Mouse (Mus musculus): Measurements from ENCODE around the gene Clspn.
"Not testable (repeated sequence)": the region's sequence is repeated elsewhere in the genome, so short reads cannot be mapped to it uniquely, and the experiment has no call there.

Gene Clspn

GRCm38 (mm10) chr4:126556809-126557711 lies at the start of gene Clspn:
Gene Clspn (plus strand): TSS chr4:126556935.
- peak; percentile 95 for DNase-seq (ENCODE audit: extremely low spot score)

DNA sequence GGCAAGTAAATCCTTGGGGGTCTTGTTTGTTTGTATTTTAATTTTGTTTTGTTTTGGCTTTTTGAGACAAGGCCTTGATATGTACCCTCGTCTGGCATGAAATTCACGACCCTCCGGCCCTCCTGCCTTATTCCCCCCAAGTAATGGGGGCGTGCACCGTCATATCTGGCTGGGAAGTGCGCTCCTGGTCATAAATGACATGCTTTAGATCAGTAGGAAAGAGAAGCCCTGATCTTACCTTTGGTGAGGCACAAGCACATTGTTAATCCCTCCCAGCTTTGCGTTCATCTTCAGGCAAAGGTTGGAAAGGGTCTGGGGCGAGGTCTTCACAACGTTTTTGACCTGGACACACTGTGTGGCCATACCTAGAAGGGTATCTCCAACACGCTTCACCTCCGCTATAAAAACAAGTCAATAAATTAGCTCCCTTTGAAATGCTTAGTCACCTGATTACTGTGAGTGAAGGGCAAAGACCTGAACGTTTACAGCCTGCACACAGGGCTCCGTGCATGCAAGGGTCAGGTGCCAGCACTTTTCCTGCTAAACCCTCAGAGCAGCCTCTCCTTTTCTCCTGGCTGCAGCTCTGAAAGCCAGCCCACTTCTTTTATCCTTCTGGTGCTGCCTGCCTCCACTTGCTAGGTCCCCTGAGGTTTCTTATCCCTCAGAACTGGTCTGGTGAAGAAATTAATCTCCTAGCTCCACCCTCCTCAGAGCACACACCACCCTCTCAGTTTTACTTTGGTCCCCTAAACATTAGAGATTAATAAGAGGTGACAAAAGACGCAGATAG lies 48.4 kb upstream of the Clspn start:
- no peak for DNase-seq (ENCODE audit: extremely low spot score)

DNA sequence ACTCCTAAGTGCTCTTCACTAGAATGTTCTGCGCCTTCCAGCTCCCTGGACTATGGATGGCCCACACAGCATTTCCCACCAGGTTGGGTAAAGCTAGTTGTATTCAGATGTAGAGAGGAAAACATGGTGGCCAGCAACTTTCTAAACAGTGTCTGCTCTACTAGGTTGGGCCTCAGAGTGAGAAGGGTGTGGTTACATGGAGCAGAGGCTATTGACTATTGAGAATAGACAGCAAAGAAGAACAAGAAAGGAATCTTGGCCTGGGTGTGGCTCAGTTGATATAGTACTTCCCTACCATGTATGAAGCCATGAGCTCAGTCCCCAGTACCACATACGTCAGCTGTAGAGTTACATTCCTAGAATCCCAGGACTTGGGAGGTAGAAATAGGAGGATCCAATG lies 47.7 kb upstream of the Clspn start:
- DNase-seq (ENCODE audit: extremely low spot score), result no peak

- DNase-seq (ENCODE audit: extremely low spot score), result no peak
Measured at GRCm38 (mm10) chr4:126511013-126511412, 45.7 kb upstream of the Clspn start.

DNA sequence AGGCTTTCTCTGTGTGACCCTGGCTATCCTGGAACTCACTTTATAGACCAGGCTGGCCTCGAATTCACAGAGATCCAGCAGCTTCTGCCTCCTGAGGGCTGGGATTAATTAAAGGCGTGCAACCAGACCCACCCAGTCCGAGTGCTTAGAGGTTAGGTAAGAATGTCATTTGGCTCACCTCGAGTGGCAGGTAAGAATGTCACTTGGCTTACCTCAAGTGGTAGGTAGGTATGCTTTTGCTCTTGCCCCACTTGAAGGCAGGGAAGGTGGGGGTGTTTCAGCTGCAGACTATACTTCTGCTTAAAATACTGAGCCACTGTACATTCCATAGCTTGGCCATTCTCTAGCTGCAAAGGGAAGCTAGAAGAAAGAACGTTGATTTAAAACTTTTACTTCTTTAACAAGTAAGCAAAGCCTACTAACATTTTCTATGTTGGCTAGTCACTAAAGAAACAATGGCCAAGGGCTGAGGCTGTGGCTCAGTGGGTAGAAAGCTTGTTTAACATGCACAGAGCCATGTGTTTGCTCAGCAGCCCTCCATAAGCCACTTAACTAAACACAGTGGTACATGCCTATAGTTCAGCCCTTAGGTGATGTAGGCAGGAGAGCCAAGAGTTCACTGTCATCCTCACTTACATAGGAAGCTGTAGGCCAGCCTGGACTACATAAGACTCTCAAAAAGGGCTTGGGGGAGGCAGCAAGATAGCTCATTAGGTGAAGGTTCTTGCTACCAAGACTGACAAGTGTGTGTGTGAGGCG lies 44.2 kb upstream of the Clspn start:
- no peak for DNase-seq (ENCODE audit: extremely low spot score)

GRCm38 (mm10) chr4:126526164-126526563 lies 30.6 kb upstream of the Clspn start:
- DNase-seq (ENCODE audit: extremely low spot score), result no peak

GRCm38 (mm10) chr4:126526828-126527227 lies 29.9 kb upstream of the Clspn start:
- no peak for DNase-seq (ENCODE audit: extremely low spot score)

- no peak for DNase-seq (ENCODE audit: extremely low spot score)
Measured at GRCm38 (mm10) chr4:126532292-126532691, 24.4 kb upstream of the Clspn start.

- DNase-seq (ENCODE audit: extremely low spot score), result peak; percentile 71
Measured at GRCm38 (mm10) chr4:126532827-126533728, 23.7 kb upstream of the Clspn start, which contains the start of gene Ago4. Gene Ago4 (minus strand): TSS chr4:126533472.

GRCm38 (mm10) chr4:126533729-126534070 lies 23.0 kb upstream of the Clspn start:
- no peak for DNase-seq (ENCODE audit: extremely low spot score)

DNA sequence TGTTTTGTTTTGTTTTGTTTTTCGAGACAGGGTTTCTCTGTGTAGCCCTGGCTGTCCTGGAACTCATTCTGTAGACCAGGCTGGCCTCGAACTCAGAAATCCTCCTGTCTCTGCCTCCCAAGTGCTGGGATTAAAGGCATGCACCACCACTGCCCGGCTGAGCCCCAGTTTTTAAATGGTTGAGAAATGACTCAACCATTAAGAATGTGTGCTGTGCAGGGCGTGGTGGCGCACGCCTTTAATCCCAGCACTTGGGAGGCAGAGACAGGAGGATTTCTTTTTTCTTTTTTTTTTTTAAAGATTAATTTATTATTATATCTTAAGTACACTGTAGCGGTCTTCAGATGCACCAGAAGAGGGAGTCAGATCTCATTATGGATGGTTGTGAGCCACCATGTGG lies 21.1 kb upstream of the Clspn start:
- DNase-seq (ENCODE audit: extremely low spot score), result not testable (repeated sequence)

GRCm38 (mm10) chr4:126536865-126537264 lies 19.9 kb upstream of the Clspn start:
- no peak for DNase-seq (ENCODE audit: extremely low spot score)

- no peak for DNase-seq (ENCODE audit: extremely low spot score)
Measured at GRCm38 (mm10) chr4:126540487-126541071, 16.2 kb upstream of the Clspn start.

DNA sequence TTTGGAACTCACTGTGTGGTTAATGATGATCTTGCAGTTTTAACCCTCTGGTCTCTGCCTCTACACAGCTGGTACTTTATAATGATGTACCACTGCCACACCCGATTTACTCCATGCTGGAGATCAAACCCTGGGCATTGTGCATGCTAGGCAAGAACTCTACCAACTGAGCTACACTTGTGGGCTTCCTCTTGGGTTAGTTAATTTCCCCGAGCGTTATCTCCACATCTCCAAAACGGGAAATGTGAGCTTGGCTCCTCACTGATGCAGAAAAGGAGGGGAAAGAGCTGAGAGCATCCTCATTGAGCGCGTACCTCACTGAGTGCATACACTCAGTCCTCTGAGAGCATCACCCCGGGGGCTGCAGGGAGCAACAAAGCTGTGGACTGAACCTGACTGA lies 13.9 kb upstream of the Clspn start:
- no peak for DNase-seq (ENCODE audit: extremely low spot score)

- DNase-seq (ENCODE audit: extremely low spot score), result no peak
Measured at GRCm38 (mm10) chr4:126545016-126545415, 11.7 kb upstream of the Clspn start.

- DNase-seq (ENCODE audit: extremely low spot score), result no peak
Measured at GRCm38 (mm10) chr4:126545703-126546102, 11.0 kb upstream of the Clspn start.

- no peak for DNase-seq (ENCODE audit: extremely low spot score)
Measured at GRCm38 (mm10) chr4:126546183-126546582, 10.6 kb upstream of the Clspn start.

DNA sequence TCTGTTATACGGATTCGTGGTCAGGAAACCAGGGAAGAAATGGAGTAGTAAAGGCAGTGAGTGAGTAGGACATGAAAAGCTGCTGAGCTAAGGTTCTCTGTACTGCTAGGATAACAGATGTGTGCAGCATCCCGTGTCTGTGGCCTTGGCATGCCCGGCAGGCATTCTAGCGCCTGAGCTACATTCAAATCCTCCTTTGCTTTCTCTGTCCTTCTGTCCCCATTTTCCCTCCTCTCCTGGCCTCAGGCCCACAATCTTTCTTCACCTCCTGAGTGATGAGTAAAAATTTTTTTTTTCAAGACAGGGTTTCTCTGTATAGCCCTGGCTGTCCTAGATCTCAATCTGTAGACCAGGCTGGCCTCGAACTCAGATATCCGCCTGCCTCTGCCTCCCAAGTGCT lies 4.6 kb upstream of the Clspn start:
- DNase-seq (ENCODE audit: extremely low spot score), result no peak

DNA sequence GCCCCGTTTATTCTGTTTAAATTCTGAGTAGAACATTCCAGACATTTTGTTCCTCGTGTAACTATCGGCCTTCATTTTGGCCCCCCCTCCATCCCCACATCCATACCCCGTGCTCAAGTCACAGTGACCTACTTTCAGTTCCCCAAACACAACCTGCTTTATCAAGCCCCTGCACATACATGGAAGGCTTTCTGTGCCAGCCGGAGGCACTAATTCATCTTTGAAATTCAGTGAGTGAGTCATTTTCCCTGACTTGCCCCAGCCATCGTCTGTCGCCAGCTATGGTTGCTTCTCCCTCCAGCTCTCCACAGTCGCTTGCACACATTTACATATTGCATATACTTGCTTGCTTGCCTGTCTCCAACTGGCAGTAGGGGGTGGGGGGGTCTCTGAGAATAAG lies 3.6 kb upstream of the Clspn start:
- no peak for DNase-seq (ENCODE audit: extremely low spot score)

- no peak for DNase-seq (ENCODE audit: extremely low spot score)
Measured at GRCm38 (mm10) chr4:126553685-126554084, 3.0 kb upstream of the Clspn start.

- peak; percentile 51 for DNase-seq (ENCODE audit: extremely low spot score)
Measured at GRCm38 (mm10) chr4:126554462-126554861, 2.3 kb upstream of the Clspn start.

Data from embryo, embryonic 9.5 days (tissue).